Mouse (Mus musculus): Measurements from ENCODE around the gene Pml.

The Pml gene

DNA sequence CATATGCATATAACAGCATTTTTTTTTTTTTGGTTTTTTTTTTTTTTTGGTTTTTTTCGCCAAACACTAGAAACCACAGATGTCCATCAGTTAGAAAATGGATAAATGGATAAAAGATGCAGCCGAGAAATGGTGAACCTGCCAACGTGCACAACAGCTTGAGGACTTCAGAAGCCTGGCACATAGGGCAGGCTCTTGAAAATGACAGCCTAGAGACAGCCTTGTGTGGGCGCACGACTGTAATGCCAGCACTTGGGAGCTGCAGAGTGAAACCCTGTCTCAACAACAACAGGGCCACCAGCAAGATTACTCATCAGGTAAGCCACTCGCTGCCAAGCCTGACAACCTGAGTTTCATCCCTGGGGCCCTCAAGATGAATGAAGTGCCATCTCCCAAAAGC, 80.2 kb downstream of the Pml start:
- no peak for DNase-seq (ENCODE audit: low read depth, low spot score)

DNA sequence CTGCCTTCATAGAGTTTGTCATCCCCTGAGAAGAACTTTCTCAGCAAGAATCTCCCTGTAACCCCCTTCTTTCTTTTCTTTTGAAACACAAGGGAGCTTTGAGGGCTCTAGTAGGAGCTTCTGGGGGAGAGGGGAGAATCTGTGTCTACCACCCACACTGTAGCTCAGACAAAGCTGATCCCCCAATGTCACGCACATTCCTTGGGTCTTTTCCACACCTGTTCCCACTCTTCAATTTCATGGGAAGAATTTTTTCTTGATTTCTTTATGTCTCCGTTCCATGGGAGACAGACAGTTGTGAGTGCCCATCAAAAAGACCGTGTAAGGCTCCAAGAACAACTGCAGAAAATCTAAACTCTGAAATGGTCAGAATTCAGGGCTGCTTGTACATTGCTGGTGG, 80.7 kb downstream of the Pml start:
- DNase-seq (ENCODE audit: low read depth, low spot score): no peak

All from 3T3-L1 (cell line).